Mouse (Mus musculus) heart, postnatal 25 days (tissue): Measurements from ENCODE around the gene Riok2. TPM values are rescaled to one million over a fixed set of nuclear protein-coding genes. Genes with fewer than 3 reads are reported as not detected.

ENCODE experiments used
- DNase-seq: peaks from one replicate; pipeline ENCODE4 v3.0.0; 2022; ENCODE audit warnings: low spot score
- intact Hi-C: fragments of 180-260 bp; cut with DNase I; formaldehyde crosslinking; loops from one replicate; pipeline ENCODE4 v1.15.1; 2025
- total RNA-seq, 2 experiments: library from RNA; stranded (reverse); gene quantifications; 2 replicates each; pipeline ENCODE4 v1.2.3; 2021

Riok2 gene
- total RNA-seq, 2 experiments from 2014 or later: 13.5 to 13.8 TPM

GRCm38 (mm10) chr17:17404811-17405544 is 30.9 kb downstream of the Riok2 start:
- intact Hi-C loops: loop anchor here (5.0 kb wide), 1 partner anchor 42 kb away; no protein-coding TSS in a partner anchor
- DNase-seq: no peak

GRCm38 (mm10) chr17:17405606-17406005 is 31.5 kb downstream of the Riok2 start:
- intact Hi-C loops: loop anchor here (5.0 kb wide), 1 partner anchor 42 kb away; no protein-coding TSS in a partner anchor
- DNase-seq: no peak

- intact Hi-C loops: loop anchor here (5.0 kb wide), 1 partner anchor 39 kb away; no protein-coding TSS in a partner anchor
- DNase-seq: no peak
These were observed 34.0 kb downstream of the Riok2 start for GRCm38 (mm10) chr17:17408137-17408536.

GRCm38 (mm10) chr17:17408720-17409478 is 34.8 kb downstream of the Riok2 start:
- intact Hi-C loops: loop anchor here (5.0 kb wide), 1 partner anchor 38 kb away; no protein-coding TSS in a partner anchor
- DNase-seq: no peak

GRCm38 (mm10) chr17:17409601-17410000 is 35.5 kb downstream of the Riok2 start:
- intact Hi-C loops: loop anchor here (5.0 kb wide), 1 partner anchor 38 kb away; no protein-coding TSS in a partner anchor

GRCm38 (mm10) chr17:17411443-17411842 is 37.3 kb downstream of the Riok2 start:
- intact Hi-C loops: no loop called here
- no peak for DNase-seq

More at GRCm38 (mm10) chr17:17409601-17410000, 35.5 kb downstream of the Riok2 start:
- DNase-seq: no peak

- intact Hi-C loops: no loop called here
- DNase-seq: no peak
These were observed 38.1 kb downstream of the Riok2 start for GRCm38 (mm10) chr17:17412176-17412575.

GRCm38 (mm10) chr17:17414206-17414605 is 40.1 kb downstream of the Riok2 start:
- intact Hi-C loops: no loop called here
- DNase-seq: no peak

- intact Hi-C loops: no loop called here
- no peak for DNase-seq
These were observed 50.6 kb downstream of the Riok2 start for GRCm38 (mm10) chr17:17424609-17425307.

GRCm38 (mm10) chr17:17425308-17425813 is 51.3 kb downstream of the Riok2 start:
- intact Hi-C loops: no loop called here
- DNase-seq: no peak

- no peak for DNase-seq
- intact Hi-C loops: no loop called here
These were observed 51.8 kb downstream of the Riok2 start for GRCm38 (mm10) chr17:17425906-17426305.

- DNase-seq: no peak
- intact Hi-C loops: no loop called here
These were observed 54.8 kb downstream of the Riok2 start for GRCm38 (mm10) chr17:17428888-17429287.

- intact Hi-C loops: no loop called here
- no peak for DNase-seq
These were observed 59.6 kb downstream of the Riok2 start for GRCm38 (mm10) chr17:17433679-17434078.

GRCm38 (mm10) chr17:17438576-17439191 is 64.6 kb downstream of the Riok2 start:
- DNase-seq: no peak
- intact Hi-C loops: no loop called here

- DNase-seq: no peak
These were observed 67.9 kb downstream of the Riok2 start for GRCm38 (mm10) chr17:17441876-17442498.

GRCm38 (mm10) chr17:17444297-17444886 is 70.3 kb downstream of the Riok2 start:
- intact Hi-C loops: no loop called here
- DNase-seq: no peak

More at GRCm38 (mm10) chr17:17441876-17442498, 67.9 kb downstream of the Riok2 start:
- intact Hi-C loops: no loop called here
